Mouse (Mus musculus) hematopoietic stem cell, adult 5-6 weeks (primary cell): ENCODE measurements around the gene Arhgef3. TPM values are rescaled to one million over a fixed set of nuclear protein-coding genes. Genes with fewer than 3 reads are reported as not detected.

Experiments used
- ATAC-seq, 2 experiments: fragments of 125-278 bp in 1 of 2; replicated peaks in 1 of 2; 2 replicates each; pipeline ENCODE4 v1.8.0; 2016 to 2017; ENCODE audit warnings: inconsistent platforms in 2 of 2, mild to moderate bottlenecking in 2 of 2, moderate number of reproducible peaks in 2 of 2, low read depth in 1 of 2, moderate TSS enrichment in 1 of 2; ENCODE audit not compliant: low FRiP score in 2 of 2, poor library complexity in 2 of 2, severe bottlenecking in 2 of 2, insufficient read depth in 1 of 2, low TSS enrichment in 1 of 2
- total RNA-seq: library from RNA; stranded (forward); fragments of 172-1452, 232-1000 nt; gene quantifications from 2 replicates; pipeline ENCODE4 v1.2.3, GENCODE M21; 2017

The Arhgef3 gene
- total RNA-seq, 1 experiment from 2014 or later = 43.4 TPM

- ATAC-seq = no peak
These were observed 187.2 kb downstream of the Arhgef3 start for GRCm38 (mm10) chr14:27301768-27302499.

- ATAC-seq = 0 out of 4 replicates have a peak, but pooled peaks of 1 of the 2 experiments have one; percentile 12
These were observed 188.6 kb downstream of the Arhgef3 start for GRCm38 (mm10) chr14:27303294-27303693.

GRCm38 (mm10) chr14:27304408-27304807 lies 189.7 kb downstream of the Arhgef3 start:
- ATAC-seq = no peak

GRCm38 (mm10) chr14:27308761-27309160 lies 194.1 kb downstream of the Arhgef3 start:
- ATAC-seq = no peak

- no peak for ATAC-seq
These were observed 196.0 kb downstream of the Arhgef3 start for GRCm38 (mm10) chr14:27310559-27311242.

- ATAC-seq = no peak
These were observed 197.7 kb downstream of the Arhgef3 start for GRCm38 (mm10) chr14:27312380-27312779.

GRCm38 (mm10) chr14:27315737-27316136 lies 201.0 kb downstream of the Arhgef3 start:
- no peak for ATAC-seq

GRCm38 (mm10) chr14:27317146-27317545 lies 202.4 kb downstream of the Arhgef3 start:
- ATAC-seq = peak; percentile 89 to 93

- ATAC-seq = no peak
These were observed 204.7 kb downstream of the Arhgef3 start for GRCm38 (mm10) chr14:27319386-27319785.

GRCm38 (mm10) chr14:27322041-27322440 lies 207.3 kb downstream of the Arhgef3 start:
- ATAC-seq = no peak

- no peak for ATAC-seq
These were observed 210.0 kb downstream of the Arhgef3 start for GRCm38 (mm10) chr14:27324689-27325088.

- ATAC-seq = no peak
These were observed 210.8 kb downstream of the Arhgef3 start for GRCm38 (mm10) chr14:27325537-27325936.

GRCm38 (mm10) chr14:27327862-27328261 lies 213.2 kb downstream of the Arhgef3 start:
- peak; percentile 90 to 96 for ATAC-seq

- ATAC-seq = no peak
These were observed 214.3 kb downstream of the Arhgef3 start for GRCm38 (mm10) chr14:27328952-27329351.

- ATAC-seq = no peak
These were observed 216.9 kb downstream of the Arhgef3 start for GRCm38 (mm10) chr14:27331490-27332035.

- ATAC-seq = no peak
These were observed 217.8 kb downstream of the Arhgef3 start for GRCm38 (mm10) chr14:27332359-27332987.

GRCm38 (mm10) chr14:27335331-27336207 lies 220.9 kb downstream of the Arhgef3 start:
- ATAC-seq = peak; percentile 91 to 95
